Comparison of ENCODE assay signal across 10 mouse cellular contexts in the genomic region with DNA sequence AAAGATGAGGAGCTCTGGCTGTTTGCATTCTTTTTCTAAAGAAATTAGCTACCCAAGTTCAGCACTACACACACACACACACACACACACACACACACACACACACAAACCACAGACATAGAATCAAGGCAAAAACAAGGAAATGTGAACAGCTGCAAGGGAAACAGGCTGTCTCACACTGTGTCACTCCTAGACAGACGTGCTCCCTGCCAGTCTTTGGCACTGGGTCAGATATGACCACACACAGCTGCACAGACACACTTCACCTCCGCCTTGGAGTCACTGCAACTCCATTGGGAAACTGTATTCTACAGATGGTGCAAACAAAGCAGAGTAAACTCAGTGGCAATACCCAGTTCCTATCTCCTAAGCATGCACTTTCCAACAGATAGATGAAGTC. TPM values are rescaled to one million over a fixed set of nuclear protein-coding genes. Genes with fewer than 3 reads are reported as not detected.
DNase-seq lines count a peak whose midpoint lies in the region; ATAC-seq and TF ChIP-seq lines count a peak whose summit lies in the region.
"Had no signal": no experiment of that assay in that cellular context is flagged by ENCODE, and none has a peak within 500 bp of the region (broad histone marks: within the 10 kb centered on the region; RNA-seq: fewer than 3 reads in every experiment).

No protein-coding gene starts in this region.

- DNase-seq in forebrain, postnatal 0 days, result peak; percentile 2
- DNase-seq in forebrain, embryonic 10.5 days (ENCODE audit: extremely low spot score, low spot score), result no peak
- DNase-seq in testis, postnatal 10 days (ENCODE audit: low spot score), result peak; percentile 35
- no peak for DNase-seq in testis, postnatal 14 days (ENCODE audit: low spot score)
- DNase-seq in induced T-regulatory cell, adult 2 months (ENCODE audit: low read depth), result peak; percentile 33
- DNase-seq in thymus, postnatal 0 days (ENCODE audit: low spot score), result peak; percentile 40
- DNase-seq in embryo, embryonic 11 days, result no peak

- no peaks in the 10 kb centered on the region for H3K4me1 ChIP-seq in forebrain, postnatal 0 days (ENCODE audit: insufficient read depth)
- H3K4me1 ChIP-seq in forebrain, embryonic 10.5 days, result no peaks in the 10 kb centered on the region
- H3K4me1 ChIP-seq in forebrain, embryonic 12.5 days, result no peaks in the 10 kb centered on the region

- no peak overlapping the region for H3K9ac ChIP-seq in forebrain, postnatal 0 days
- H3K9ac ChIP-seq in forebrain, embryonic 12.5 days, result no peak overlapping the region

- H3K36me3 ChIP-seq in forebrain, postnatal 0 days (ENCODE audit: insufficient read depth), result no peaks in the 10 kb centered on the region
- no peaks in the 10 kb centered on the region for H3K36me3 ChIP-seq in forebrain, embryonic 10.5 days (replicated peaks)
- H3K36me3 ChIP-seq in forebrain, embryonic 12.5 days (replicated peaks), result no peaks in the 10 kb centered on the region
- H3K36me3 ChIP-seq: G1E had no signal

- H3K4me3 ChIP-seq in forebrain, postnatal 0 days (ENCODE audit: low read depth, low read length), result no peak overlapping the region
- no peak overlapping the region for H3K4me3 ChIP-seq in forebrain, embryonic 10.5 days
- no peak overlapping the region for H3K4me3 ChIP-seq in forebrain, embryonic 12.5 days (replicated peaks)

- no peaks in the 10 kb centered on the region for H3K9me3 ChIP-seq in forebrain, postnatal 0 days (ENCODE audit: low read length)
- H3K9me3 ChIP-seq in forebrain, embryonic 10.5 days, result no peaks in the 10 kb centered on the region
- no peaks in the 10 kb centered on the region for H3K9me3 ChIP-seq in forebrain, embryonic 12.5 days
- H3K9me3 ChIP-seq: G1E had no signal

- 44% methylated on average over 2 of the region's 2 CpGs for WGBS in forebrain, postnatal 0 days
- WGBS in forebrain, embryonic 10.5 days, result 79% methylated on average over 2 of the region's 2 CpGs
- 71% methylated on average over 2 of the region's 2 CpGs for WGBS in forebrain, embryonic 12.5 days

- no peaks in the 10 kb centered on the region for H3K27me3 ChIP-seq in forebrain, postnatal 0 days (ENCODE audit: insufficient read depth, low read length)
- peaks cover 35% of the 10 kb centered on the region for H3K27me3 ChIP-seq in forebrain, embryonic 10.5 days (ENCODE audit: poor library complexity, severe bottlenecking)
- H3K27me3 ChIP-seq in forebrain, embryonic 12.5 days, result no peaks in the 10 kb centered on the region

- no peak; the same call in 1 of the 2 replicates for ATAC-seq in forebrain, postnatal 0 days
- ATAC-seq in forebrain, embryonic 12.5 days (ENCODE audit: low FRiP score), result no peak

- no peak overlapping the region for H3K4me2 ChIP-seq in forebrain, postnatal 0 days (ENCODE audit: low read depth)
- no peak overlapping the region for H3K4me2 ChIP-seq in forebrain, embryonic 12.5 days

- no peak overlapping the region for H3K27ac ChIP-seq in forebrain, postnatal 0 days (ENCODE audit: low read depth, low read length)
- no peak overlapping the region for H3K27ac ChIP-seq in forebrain, embryonic 10.5 days
- no peak overlapping the region for H3K27ac ChIP-seq in forebrain, embryonic 12.5 days

- no peak for TF ChIP-seq CTCF in forebrain, postnatal 0 days (IDR thresholded peaks at IDR 0.05; ENCODE audit: low read depth)

RNA-seq across cellular contexts. Expression of a gene that starts 55.3 kb away (rescaled TPM):
- 3.5 and 3.9 TPM in 2 replicates for total RNA-seq in forebrain, postnatal 0 days (2014; rRNA removed)
- polyA plus RNA-seq in forebrain, postnatal 0 days (2015; fragmentation: Nextera tagmentation; extraction: Ambion mirVana), result 5.0 and 5.6 TPM in 2 replicates
- 0.81 and 0.95 TPM in 2 replicates for polyA plus RNA-seq in forebrain, embryonic 10.5 days (2016; fragmentation: Nextera tagmentation; extraction: Ambion mirVana)
- 2.3 and 3.0 TPM in 2 replicates for polyA plus RNA-seq in thymus, postnatal 0 days (2015; fragmentation: Nextera tagmentation; extraction: Ambion mirVana)
- polyA plus RNA-seq in forebrain, embryonic 12.5 days (2016; fragmentation: Nextera tagmentation; extraction: Ambion mirVana), result 1.6 and 2.3 TPM in 2 replicates
- polyA plus RNA-seq: G1E; small intestine, adult 2 months had no signal

Comparison
In these comparisons a context has a peak if more than half of its experiments do, and no peak if none do; other contexts are left out.
1. DNase-seq: peak in forebrain, postnatal 0 days (single experiment), testis, postnatal 10 days (single experiment), induced T-regulatory cell, adult 2 months (single experiment) and thymus, postnatal 0 days (single experiment); none in forebrain, embryonic 10.5 days (single experiment), testis, postnatal 14 days (single experiment) and embryo, embryonic 11 days (single experiment).